Mouse (Mus musculus) right cerebral cortex, postnatal 4 days (tissue): ENCODE measurements around the gene Cyp4a12b.
"Not testable (repeated sequence)": the region's sequence is repeated elsewhere in the genome, so short reads cannot be mapped to it uniquely, and the experiment has no call there.

Experiments used
- DNase-seq: peaks from one replicate; pipeline ENCODE4 v3.0.0-alpha.2; 2022

Cyp4a12b gene

GRCm38 (mm10) chr4:115411324-115411723 lies at the start of gene Cyp4a12b:
Gene Cyp4a12b (plus strand): TSS chr4:115411624.
- DNase-seq, result not testable (repeated sequence)

- DNase-seq, result not testable (repeated sequence)
Measured at GRCm38 (mm10) chr4:115365624-115366023, 45.8 kb upstream of the Cyp4a12b start.

GRCm38 (mm10) chr4:115368067-115368466 lies 43.4 kb upstream of the Cyp4a12b start:
- not testable (repeated sequence) for DNase-seq

- DNase-seq, result not testable (repeated sequence)
Measured at GRCm38 (mm10) chr4:115396256-115396655, 15.2 kb upstream of the Cyp4a12b start.

- DNase-seq, result not testable (repeated sequence)
Measured at GRCm38 (mm10) chr4:115396950-115397349, 14.5 kb upstream of the Cyp4a12b start.

- no peak for DNase-seq
Measured at GRCm38 (mm10) chr4:115450577-115451137, 39.2 kb downstream of the Cyp4a12b start.

GRCm38 (mm10) chr4:115452304-115452703 lies 40.9 kb downstream of the Cyp4a12b start, which contains the start of gene Cyp4a30b:
Gene Cyp4a30b (plus strand): TSS chr4:115452604.
- no peak for DNase-seq

- not testable (repeated sequence) for DNase-seq
Measured at GRCm38 (mm10) chr4:115473585-115473984, 62.2 kb downstream of the Cyp4a12b start.

GRCm38 (mm10) chr4:115476051-115476450 lies 64.6 kb downstream of the Cyp4a12b start:
- not testable (repeated sequence) for DNase-seq

GRCm38 (mm10) chr4:115481006-115481652 lies 69.7 kb downstream of the Cyp4a12b start:
- peak; percentile 2 for DNase-seq
